Mouse (Mus musculus): Measurements from ENCODE around the gene R3hcc1l. TPM values are rescaled to one million over a fixed set of nuclear protein-coding genes. Genes with fewer than 3 reads are reported as not detected.

R3hcc1l gene
- total RNA-seq, 2 experiments from 2014 or later, result 31.5 to 37.3 TPM

DNA sequence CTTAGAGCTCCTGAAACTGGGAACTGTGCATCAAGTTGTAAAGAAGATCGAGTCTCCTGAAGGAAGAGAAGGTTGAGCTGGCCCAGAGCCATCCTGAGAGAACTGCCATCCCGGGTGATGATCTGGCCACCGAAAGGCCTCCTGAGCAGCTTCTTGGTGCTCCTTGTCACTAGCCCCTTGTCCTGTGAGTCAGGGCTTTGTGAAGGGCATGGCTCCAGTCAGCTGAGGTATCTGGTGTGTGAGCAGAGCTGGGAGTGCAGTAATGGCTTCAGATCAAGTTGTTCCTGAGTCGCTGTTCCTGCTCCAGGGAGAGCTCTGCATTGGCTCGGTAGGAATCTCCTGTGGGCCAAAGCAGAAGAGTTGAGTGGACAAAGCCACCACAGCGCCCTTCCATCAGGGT, 76.5 kb downstream of the R3hcc1l start:
- ATAC-seq (replicated peaks; ENCODE audit: low FRiP score, poor library complexity, severe bottlenecking), result no peak

DNA sequence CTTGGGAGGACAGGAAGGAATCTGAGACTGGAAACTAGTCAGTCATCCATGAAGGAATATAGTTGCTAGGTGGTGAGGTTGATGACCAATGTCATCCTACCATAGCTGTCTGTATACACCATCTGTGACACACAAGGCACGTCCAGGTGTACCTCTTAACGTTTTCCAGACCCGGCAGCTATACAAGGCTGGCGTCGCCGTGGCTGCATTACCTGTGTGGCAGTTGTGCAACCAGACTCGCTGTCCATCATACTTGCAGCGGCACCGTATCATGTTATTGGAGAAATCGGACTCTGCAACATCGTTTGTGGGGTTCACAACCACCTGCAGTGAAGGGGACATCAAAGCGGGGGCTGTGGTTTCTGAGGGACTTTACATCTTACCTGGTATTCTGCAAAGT, 78.7 kb downstream of the R3hcc1l start:
- ATAC-seq (replicated peaks; ENCODE audit: low FRiP score, poor library complexity, severe bottlenecking), result no peak

DNA sequence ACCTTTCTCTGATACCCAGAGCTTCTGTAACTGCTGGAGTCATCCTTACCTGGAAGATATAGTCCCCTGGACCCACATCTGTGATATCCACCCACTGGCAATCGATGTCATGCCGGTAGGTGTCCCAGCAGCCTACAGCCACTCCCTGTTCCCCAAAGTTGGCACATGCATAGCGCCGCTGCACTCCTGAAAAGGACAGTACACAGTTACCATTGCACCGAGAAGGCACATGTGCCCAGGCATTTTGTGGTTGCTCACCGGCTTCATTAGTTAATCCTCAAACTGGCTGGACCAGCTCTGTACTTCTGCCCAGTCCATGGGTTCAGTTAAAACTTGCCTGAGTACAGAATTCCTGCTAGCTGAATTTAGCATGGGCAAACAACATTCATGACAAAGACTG, 79.3 kb downstream of the R3hcc1l start:
- no peak for ATAC-seq (replicated peaks; ENCODE audit: low FRiP score, poor library complexity, severe bottlenecking)

DNA sequence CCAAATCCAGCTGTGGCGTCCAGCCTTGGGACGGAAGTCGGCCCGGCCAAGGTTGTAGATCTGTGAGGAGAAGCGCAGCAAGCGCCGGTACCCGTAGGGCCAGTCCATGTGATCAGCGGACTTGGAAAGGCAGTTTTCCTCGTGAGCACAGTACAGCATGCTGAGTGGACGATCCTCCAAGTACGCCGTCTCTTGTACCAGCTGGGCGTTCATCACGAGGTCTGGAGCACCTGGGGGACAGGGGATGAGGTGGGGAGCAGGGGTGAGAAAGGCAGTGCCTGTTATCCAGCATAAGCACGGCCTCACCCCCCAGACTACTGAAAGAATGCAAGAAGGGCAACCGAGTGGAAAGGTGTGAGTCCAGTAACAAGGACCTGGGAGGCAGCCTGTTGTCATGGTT, 81.3 kb downstream of the R3hcc1l start:
- ATAC-seq (replicated peaks; ENCODE audit: low FRiP score, poor library complexity, severe bottlenecking), result no peak

DNA sequence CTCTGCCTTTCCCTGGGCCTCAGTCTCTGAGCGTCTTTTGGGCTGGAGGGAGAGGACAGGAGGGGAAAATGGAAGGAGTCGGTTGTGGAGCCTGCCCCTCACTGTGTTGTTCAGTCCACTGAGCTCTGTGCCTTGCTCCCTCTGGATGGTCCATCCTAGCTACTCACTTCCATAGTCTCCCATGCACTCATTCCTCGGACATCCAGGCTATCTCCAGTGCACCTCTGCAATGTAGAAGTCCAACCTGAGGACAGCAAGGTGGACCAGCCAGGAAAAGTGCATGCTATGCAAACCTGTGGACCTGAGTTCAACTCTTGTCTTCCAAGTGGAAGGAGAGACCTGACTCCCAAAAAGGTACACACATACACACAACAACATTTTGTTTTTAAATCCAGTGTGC, 82.0 kb downstream of the R3hcc1l start:
- ATAC-seq (replicated peaks; ENCODE audit: low FRiP score, poor library complexity, severe bottlenecking), result no peak

DNA sequence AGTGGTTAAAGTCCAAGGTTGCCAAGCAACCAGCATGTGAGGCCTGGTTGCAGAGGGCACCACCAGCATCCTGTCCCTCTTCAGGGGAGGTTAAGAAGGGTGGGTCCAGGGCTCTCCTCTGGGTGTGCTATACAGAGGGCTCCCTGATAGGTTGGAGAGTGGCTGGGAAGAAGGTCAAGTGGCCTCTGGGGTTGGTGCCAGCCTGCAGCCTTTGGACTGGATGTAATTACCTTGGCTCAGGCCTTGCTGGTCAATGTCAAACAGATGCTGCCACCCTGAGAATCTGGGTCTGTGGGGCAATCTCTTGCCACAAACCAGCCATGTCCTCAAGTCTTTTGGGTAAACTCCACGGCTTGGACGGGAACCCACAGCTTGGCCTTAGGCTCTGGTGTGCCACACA, 82.9 kb downstream of the R3hcc1l start:
- ATAC-seq (replicated peaks; ENCODE audit: low FRiP score, poor library complexity, severe bottlenecking), result no peak

DNA sequence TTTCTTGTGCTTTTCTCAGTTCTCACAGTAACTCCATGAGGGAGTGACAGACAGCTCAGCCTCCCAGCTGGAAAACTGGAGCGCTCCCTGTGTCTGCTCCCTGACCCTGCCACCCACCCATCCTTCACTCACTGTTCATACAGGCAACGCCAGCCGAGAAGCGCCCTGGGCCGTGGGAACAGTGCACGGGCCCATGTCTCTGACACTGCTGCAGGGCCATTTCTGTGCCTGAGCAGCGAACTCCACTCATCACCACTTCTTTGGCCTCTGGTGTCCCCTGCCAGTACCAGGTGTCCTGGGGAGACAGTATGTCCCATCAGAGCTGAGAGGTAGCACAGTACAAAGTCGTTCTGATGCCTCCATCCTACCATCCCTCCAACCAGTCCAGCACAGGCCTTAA, 83.5 kb downstream of the R3hcc1l start:
- ATAC-seq (replicated peaks; ENCODE audit: low FRiP score, poor library complexity, severe bottlenecking), result no peak

DNA sequence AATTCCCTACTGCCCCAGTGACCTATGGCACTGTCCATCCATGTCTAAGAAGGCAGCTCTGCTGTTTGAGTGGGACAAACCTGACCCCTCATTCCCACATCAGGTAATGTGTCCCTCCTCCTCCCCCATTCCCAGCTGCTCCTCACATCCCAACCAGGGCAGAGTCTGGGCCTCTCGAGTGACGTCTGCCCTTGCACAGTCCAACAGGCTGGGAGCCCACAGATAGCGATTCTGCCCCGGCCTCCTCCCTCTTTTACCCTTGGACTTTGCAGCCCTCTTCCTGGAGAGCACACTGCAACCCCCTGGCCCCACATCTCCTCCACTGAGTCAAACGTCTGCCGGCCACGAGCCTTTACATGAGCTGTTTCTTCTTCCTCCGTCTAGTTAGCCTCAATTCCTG, 84.0 kb downstream of the R3hcc1l start:
- no peak for ATAC-seq (replicated peaks; ENCODE audit: low FRiP score, poor library complexity, severe bottlenecking)

DNA sequence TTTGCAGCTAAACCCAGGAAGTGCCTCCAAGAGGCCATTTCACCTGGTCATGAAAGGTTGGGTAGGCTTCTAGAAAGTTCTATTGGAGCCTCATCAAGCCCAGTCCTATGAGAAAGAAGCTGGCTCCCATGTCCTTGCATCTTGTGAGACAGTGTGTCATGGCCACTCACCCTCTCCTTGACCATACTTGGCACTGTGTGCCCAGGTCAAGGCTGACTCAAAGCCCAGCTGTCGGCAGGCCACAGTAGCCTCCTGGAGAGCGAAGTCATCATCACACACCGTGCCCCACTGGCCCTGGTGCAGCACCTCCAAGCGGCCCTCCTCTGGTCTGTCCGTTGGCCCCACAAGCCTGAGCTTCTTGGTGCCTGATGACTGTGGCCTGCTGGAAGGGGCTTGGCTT, 89.5 kb downstream of the R3hcc1l start:
- no peak for ATAC-seq (replicated peaks; ENCODE audit: low FRiP score, poor library complexity, severe bottlenecking)

DNA sequence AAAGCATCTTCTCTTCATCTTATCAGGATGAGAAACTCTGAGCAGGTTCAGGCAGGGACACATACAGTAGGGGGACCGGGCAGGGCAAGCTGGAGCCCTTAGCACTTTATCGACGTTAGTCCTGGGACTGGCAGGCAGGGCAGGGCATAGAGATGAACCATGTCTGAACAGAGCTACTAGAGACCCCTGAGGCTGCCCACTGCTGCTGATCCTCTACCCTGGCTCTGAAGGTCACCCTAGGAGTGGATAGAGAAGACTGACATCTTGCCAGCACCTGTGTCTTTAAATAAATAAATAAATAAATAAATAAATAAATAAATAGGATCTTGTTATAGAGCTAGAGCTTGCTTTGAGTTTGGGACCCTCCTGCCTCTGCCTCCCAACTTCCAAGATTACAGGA, 91.2 kb downstream of the R3hcc1l start:
- no peak for ATAC-seq (replicated peaks; ENCODE audit: low FRiP score, poor library complexity, severe bottlenecking)

DNA sequence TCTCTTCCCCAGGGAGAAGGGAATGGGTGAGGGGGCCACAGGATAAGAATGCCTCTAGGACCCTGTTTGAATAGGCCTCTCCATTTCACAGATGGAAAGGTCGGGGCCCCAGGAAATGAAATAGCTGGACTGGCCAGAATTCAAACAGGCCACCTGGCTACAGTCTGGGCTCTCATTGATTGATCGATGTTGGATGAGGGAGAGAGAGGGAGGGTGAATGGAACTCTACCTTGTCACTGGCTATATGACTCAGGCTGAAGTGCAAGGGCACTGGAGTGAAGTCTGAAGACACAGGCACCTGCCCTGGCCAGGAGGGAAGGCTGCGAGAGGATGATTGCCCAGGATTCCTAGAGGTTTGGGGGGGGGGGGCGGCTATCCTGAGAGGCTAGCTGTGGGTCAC, 93.2 kb downstream of the R3hcc1l start:
- ATAC-seq (replicated peaks; ENCODE audit: low FRiP score, poor library complexity, severe bottlenecking), result no peak

DNA sequence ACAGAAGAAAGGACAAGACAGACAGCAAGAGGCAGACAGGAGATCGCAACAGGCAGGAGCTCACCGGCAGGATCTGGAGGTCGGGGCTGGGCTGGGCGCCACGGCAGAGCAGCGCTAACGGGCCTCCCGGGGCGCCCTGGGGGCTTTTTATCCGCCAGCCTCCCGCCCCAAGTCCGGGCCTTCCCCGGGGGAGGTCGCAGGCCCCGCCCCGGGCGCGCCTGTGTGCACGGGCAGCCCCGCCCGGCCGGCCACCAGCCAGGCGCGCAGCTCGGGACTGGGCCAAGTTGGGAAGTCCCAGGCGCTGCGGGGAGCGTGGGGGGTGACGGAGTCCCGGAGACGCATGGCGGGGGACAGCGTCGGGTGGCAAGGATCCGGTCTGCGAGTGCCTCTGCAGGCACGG, 94.1 kb downstream of the R3hcc1l start, which contains the start of gene Loxl4:
Gene Loxl4 (minus strand): TSS at position 160 of the 400 bp plus-strand sequence.
- ATAC-seq (replicated peaks; ENCODE audit: low FRiP score, poor library complexity, severe bottlenecking), result no peak

DNA sequence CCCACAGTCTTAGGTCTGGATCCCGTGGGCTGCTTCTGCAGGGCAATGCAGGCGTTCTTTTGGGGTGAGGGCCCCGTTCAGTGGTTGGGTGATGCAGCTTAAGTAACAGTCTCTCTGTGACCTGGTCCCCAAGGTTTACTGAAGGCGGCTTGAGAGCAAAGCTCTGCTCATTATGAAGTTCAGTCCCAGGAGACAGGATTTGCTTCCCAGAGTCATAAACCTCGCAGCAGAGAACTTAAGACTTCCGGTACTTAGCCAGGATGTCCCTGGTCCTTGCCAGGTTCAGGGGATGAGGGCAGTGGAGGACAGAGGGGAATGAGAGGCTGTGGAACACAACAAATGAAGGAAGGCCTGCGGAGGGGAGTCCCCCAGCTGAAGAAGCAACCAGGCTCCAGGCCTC, 94.6 kb downstream of the R3hcc1l start:
- ATAC-seq (replicated peaks; ENCODE audit: low FRiP score, poor library complexity, severe bottlenecking), result no peak

DNA sequence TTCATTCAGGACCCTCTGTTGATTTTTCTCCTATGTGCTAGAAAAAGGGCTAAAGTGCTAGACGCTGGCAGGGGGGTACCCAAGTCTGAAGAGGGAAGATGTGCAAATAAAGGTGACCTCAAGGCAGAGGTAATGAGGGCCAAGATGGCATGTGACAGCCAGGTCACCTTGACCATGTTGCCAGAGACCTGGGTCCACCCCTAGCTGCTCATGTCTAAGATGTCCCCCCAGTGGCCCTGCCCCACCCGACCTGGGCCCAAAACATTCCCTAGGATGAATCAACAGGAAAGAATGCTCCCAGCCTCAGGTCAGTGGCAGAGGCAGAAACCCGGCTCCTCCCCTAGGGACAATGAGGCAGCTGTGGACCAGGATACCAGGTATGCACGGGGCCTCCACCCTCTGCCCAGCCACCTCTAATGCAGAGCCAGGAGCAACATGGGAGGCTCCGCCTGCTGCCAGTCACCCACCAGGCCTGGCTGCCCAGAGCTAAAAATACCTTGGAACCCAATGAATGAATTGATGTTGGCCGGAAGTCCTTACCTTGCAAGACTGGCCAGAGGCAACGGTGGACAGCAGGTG, 95.2 kb downstream of the R3hcc1l start:
- ATAC-seq (replicated peaks; ENCODE audit: low FRiP score, poor library complexity, severe bottlenecking), result no peak

DNA sequence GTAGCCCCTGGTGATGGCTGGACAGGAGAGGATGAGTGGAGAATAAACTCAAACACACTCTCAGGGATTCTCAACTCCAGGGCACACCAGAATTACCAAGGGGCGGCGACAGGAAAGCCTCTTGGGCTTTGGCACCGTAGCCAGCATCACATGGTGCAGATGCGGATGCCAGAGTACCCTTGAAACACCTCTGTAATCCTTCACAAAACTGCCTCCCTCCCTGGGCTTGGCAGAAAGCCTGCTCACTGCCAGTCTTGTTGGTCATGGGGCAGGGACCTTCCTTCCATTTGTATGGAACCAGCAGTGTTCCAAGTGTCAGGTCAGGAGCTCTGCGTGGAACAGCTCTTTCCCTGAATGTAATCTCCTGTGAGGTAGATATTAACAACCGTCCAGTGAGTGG, 109.5 kb downstream of the R3hcc1l start:
- ATAC-seq (replicated peaks; ENCODE audit: low FRiP score, poor library complexity, severe bottlenecking), result no peak

DNA sequence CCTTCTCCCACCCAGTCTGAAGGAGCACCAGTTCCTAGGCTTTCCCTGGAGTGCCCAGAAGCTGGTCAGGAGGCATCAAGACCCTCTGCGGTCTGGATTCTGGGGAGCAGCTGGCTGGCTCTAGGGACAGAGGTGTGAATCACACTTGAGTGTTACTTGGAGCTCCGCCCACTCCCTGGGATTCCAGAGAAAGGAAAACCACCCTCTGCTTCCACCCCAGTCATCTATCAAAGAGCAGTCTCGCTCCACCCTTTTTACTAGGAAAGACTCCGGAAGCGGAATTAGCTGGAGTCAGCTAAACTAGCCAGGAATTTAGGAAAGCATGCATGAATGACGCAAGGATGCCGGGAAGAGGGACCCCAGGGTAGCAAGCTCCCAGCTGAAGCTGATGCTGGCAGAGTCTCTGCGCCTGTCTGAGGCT, 113.0 kb downstream of the R3hcc1l start:
- no peak for ATAC-seq (replicated peaks; ENCODE audit: low FRiP score, poor library complexity, severe bottlenecking)

DNA sequence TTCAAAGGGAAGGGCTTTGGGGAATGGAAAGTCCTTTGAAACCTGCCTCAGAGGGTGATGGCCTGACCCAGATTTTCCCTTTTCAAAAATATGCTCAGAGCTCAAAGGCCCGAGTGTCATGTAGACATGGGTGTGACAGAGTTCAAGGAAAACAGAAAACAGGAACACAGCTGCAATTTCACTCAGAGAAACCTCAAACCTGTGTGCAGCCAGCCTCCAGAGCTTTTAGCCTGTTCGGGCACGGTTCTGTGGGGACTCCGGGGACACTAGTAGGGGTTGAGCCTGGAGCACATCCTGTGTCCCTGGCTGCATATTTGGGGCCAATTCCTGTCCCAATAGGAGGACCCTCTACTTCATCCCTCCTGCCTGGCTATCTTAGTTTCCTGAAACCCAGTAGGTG, 113.7 kb downstream of the R3hcc1l start:
- no peak for ATAC-seq (replicated peaks; ENCODE audit: low FRiP score, poor library complexity, severe bottlenecking)

DNA sequence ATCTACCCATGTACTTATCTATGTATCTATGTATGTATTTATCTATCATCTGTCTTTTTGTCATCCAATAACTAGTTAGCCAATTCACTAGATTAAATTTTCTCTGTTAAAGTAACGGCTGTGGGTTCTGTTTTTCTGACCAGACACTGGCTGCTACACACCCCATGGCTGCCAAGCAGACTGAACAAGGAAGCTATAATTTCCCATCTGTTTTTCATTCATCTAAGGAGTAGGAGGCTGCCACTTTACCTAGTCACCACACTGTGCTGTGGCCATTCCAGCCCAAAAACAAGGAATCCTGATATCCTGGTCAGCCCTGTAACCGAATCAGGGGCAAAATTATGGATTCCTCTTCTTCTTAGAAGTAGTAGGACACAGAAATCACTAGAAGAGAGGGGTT, 115.1 kb downstream of the R3hcc1l start:
- ATAC-seq (replicated peaks; ENCODE audit: low FRiP score, poor library complexity, severe bottlenecking), result no peak

DNA sequence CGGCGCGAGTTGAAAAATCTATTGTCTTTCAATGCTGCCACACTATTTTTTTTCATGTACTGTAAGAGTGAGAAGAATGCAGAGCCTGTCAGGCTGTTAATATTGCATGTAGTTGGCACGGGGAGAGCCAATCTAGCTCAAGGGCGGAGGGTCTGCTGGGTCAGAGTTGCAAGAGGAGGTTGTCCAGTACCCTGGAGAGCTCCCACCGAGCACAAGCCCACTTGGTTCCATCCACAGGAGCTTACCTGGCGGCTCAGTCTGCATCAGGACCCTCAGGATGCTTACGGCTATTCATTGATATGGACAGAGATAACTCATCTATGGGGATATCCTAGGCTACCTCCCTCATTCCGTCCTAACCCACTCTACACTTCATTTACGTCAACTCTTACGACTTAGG, 118.1 kb downstream of the R3hcc1l start:
- ATAC-seq (replicated peaks; ENCODE audit: low FRiP score, poor library complexity, severe bottlenecking), result no peak

DNA sequence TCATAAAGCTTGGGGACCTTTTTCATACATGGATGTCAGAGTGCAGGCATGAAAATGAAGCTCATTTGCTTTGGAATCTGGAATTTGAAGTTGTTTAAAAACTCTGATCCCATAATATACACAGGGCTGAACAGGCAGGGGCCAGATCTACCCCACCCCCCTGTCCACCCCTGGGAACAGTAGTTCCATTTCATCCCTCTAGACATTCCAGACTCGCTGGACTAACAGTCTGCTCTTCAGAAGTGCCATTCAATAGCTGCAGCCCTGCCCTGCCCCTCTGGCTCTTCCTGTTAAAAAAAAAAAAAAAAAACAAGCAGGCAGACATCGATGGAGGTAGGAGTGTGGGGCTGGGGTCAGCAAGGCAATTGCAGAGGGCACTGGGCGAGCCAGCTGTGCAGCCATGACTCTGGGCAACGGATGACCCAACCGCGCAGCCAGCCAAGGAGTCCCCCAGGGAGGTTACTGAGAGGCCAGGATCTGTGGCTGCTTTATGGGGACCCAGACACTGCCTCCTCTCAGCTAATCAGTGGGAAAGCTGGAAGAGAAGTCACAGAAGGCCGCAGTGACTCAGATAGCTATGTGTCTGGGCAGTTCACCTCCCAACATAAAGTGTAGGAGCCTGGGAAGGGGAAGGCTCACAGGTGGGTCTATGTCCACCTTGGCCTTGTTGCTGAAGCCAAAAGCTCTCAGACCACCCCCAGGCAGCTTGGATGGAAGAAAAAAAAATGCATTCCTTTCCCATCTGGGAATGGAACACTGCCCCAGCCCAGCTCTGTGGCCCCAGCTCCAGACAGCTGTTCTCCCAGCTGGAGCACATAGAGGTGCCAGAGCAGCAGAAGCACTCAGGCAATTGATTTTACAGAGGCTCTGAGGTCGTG, 120.3 kb downstream of the R3hcc1l start:
- no peak for ATAC-seq (replicated peaks; ENCODE audit: low FRiP score, poor library complexity, severe bottlenecking)

DNA sequence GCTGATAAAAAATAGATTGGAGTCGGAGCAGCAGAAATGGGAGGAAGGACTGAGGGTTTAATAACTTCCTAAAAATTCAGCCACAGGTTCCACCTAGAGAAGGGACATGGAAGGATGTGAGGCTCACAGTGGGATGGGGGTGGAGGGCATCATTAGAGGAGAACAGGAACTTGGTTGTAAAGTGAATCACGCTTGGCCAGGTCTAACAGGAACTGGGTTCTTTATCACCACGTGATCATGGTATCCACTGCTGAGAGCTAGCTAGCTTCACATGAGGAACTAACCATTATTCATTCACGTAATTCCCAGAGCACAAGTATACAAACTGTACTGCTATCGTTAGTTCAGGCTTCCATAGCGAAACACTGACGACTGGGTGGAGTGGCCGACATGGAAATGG, 121.0 kb downstream of the R3hcc1l start:
- no peak for ATAC-seq (replicated peaks; ENCODE audit: low FRiP score, poor library complexity, severe bottlenecking)

DNA sequence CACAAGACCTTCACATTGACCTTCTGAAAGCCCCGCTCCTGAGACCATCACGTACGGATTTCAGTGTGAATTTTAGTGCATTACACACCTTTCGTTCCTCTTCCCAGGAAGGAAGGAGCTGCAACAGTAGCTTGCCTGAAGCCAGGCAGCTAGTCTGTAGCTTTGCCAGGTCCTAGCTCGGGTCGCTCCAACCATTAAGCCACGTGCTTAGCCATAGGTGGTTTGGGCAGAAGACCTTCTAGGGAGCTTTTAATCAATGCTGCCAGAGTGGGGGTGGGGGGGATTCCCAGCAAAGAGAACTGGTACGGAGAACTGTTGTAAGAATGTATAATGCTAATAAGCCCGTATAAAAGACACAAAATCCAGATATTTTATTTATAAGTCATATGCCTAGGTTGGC, 121.7 kb downstream of the R3hcc1l start:
- no peak for ATAC-seq (replicated peaks; ENCODE audit: low FRiP score, poor library complexity, severe bottlenecking)

Data from erythroid progenitor cell, adult 5-6 weeks (primary cell).